27 mouse cellular contexts compared by ENCODE assay signal in genomic region chr10:25526156-25526555, GRCm38 (mm10). TPM values are rescaled to one million over a fixed set of nuclear protein-coding genes. Genes with fewer than 3 reads are reported as not detected.
A peak's percentile ranks its signal among the peaks of the same experiment; 100 is the strongest.
DNase-seq lines count a peak whose midpoint lies in the region; ATAC-seq and TF ChIP-seq lines count a peak whose summit lies in the region.
"Had no signal": no experiment of that assay in that cellular context is flagged by ENCODE, and none has a peak within 500 bp of the region (broad histone marks: within the 10 kb centered on the region; RNA-seq: fewer than 3 reads in every experiment).

No protein-coding gene starts in this region.

- H3K9me3 ChIP-seq in liver, postnatal 0 days (ENCODE audit: low read length): no peaks in the 10 kb centered on the region
- H3K9me3 ChIP-seq: embryonic facial prominence, embryonic 12.5 days; forebrain, embryonic 13.5 days; heart, embryonic 15.5 days had no signal

- TF ChIP-seq CTCF in gastrocnemius, adult 2 months (IDR thresholded peaks at IDR 0.05): no peak
- no peak for TF ChIP-seq CTCF in liver, adult 2 months (IDR thresholded peaks at IDR 0.05; ENCODE audit: low read depth, low read length)
- no peak for TF ChIP-seq CTCF in liver, postnatal 0 days (IDR thresholded peaks at IDR 0.05; ENCODE audit: low read depth)

- no peak for ATAC-seq in liver, postnatal 0 days
- ATAC-seq: forebrain, embryonic 13.5 days; forebrain, postnatal 0 days; intestine, postnatal 0 days; Patski had no signal

- H3K27me3 ChIP-seq in liver, adult 2 months (ENCODE audit: control insufficient read depth, insufficient read depth, low read length): no peaks in the 10 kb centered on the region
- H3K27me3 ChIP-seq in liver, postnatal 0 days (ENCODE audit: insufficient read depth, low read length): no peaks in the 10 kb centered on the region
- H3K27me3 ChIP-seq: embryonic facial prominence, embryonic 12.5 days; forebrain, embryonic 13.5 days; heart, embryonic 15.5 days; Patski had no signal

- H3K9ac ChIP-seq in liver, adult 2 months (ENCODE audit: low read depth, low read length): no peak overlapping the region
- no peak overlapping the region for H3K9ac ChIP-seq in liver, postnatal 0 days (replicated peaks)
- H3K9ac ChIP-seq: embryonic facial prominence, embryonic 12.5 days; forebrain, embryonic 13.5 days; forebrain, postnatal 0 days; heart, embryonic 15.5 days; hindbrain, embryonic 14.5 days had no signal

- no peak for DNase-seq in gastrocnemius, adult 2 months
- DNase-seq in gastrocnemius, postnatal 14 days: no peak
- DNase-seq in liver, adult 2 months (ENCODE audit: extremely low read depth, low read depth, low spot score): no peak
- DNase-seq in liver, postnatal 0 days: no peak
- DNase-seq in testis, postnatal 14 days (ENCODE audit: low spot score): peak; percentile 2
- no peak for DNase-seq in testis, postnatal 10 days (ENCODE audit: low spot score)
- peak; percentile 16 for DNase-seq in skeletal muscle tissue, adult 2 months (ENCODE audit: low read depth, low spot score)
- DNase-seq in gastrocnemius, postnatal 10 days: no peak
- DNase-seq: adrenal gland, adult 2 months; adrenal gland, postnatal 25 days; cerebellum, adult 2 months; cerebellum, postnatal 10 days; embryo, embryonic 11 days; forebrain, postnatal 0 days; heart, postnatal 14 days had no signal

- intact Hi-C loops in gastrocnemius, adult 2 months (cut with DNase I): no loop called here
- intact Hi-C loops in gastrocnemius, postnatal 14 days (cut with DNase I; ENCODE audit: low total_unique reads): no loop called here

- TF ChIP-seq POLR2A in liver, adult 2 months (IDR thresholded peaks at IDR 0.05; ENCODE audit: extremely low read depth, insufficient read depth, low read length): no peak

- H3K4me1 ChIP-seq in liver, adult 2 months (ENCODE audit: control insufficient read depth, insufficient read depth, low read length): peaks cover 2% of the 10 kb centered on the region
- H3K4me1 ChIP-seq in liver, postnatal 0 days (ENCODE audit: insufficient read depth): peaks cover 6% of the 10 kb centered on the region; the same call in 1 of the 2 replicates
- H3K4me1 ChIP-seq: embryonic facial prominence, embryonic 12.5 days; forebrain, embryonic 13.5 days; heart, embryonic 15.5 days had no signal

- H3K27ac ChIP-seq in gastrocnemius, adult 2 months: peak overlapping the region; percentile 61
- peak overlapping the region; percentile 23; the same call in 1 of the 2 replicates for H3K27ac ChIP-seq in liver, adult 2 months (replicated peaks; ENCODE audit: insufficient read depth, low read depth, low read length)
- no peak overlapping the region for H3K27ac ChIP-seq in liver, postnatal 0 days (ENCODE audit: low read depth)
- H3K27ac ChIP-seq: embryonic facial prominence, embryonic 12.5 days; forebrain, embryonic 13.5 days; heart, embryonic 15.5 days; hindbrain, embryonic 14.5 days had no signal

- peaks cover 44% of the 10 kb centered on the region for H3K36me3 ChIP-seq in liver, adult 2 months (ENCODE audit: control insufficient read depth, insufficient read depth, low read length)
- H3K36me3 ChIP-seq in liver, postnatal 0 days (replicated peaks; ENCODE audit: insufficient read depth, low read length): peaks cover 9% of the 10 kb centered on the region

- 81% methylated on average over 4 of the region's 4 CpGs for WGBS in liver, adult 2 months
- WGBS in liver, postnatal 0 days (ENCODE audit: insufficient replicate concordance): 71% methylated on average over 4 of the region's 4 CpGs

- H3K4me3 ChIP-seq in gastrocnemius, adult 2 months: no peak overlapping the region
- no peak overlapping the region for H3K4me3 ChIP-seq in liver, adult 2 months (ENCODE audit: insufficient read depth, low read depth, low read length)
- no peak overlapping the region for H3K4me3 ChIP-seq in liver, postnatal 0 days (ENCODE audit: low read depth, low read length)
- H3K4me3 ChIP-seq: embryonic facial prominence, embryonic 12.5 days; forebrain, embryonic 13.5 days; heart, embryonic 15.5 days had no signal

- H3K79me2 ChIP-seq in liver, adult 2 months (ENCODE audit: control insufficient read depth, insufficient read depth, low read length): no peaks in the 10 kb centered on the region

- no peak for TF ChIP-seq EP300 in liver, postnatal 0 days (IDR thresholded peaks at IDR 0.05; ENCODE audit: low read depth)

- H3K4me2 ChIP-seq in liver, postnatal 0 days (ENCODE audit: low read depth, low read length): no peak overlapping the region
- H3K4me2 ChIP-seq: embryonic facial prominence, embryonic 12.5 days; forebrain, embryonic 13.5 days; heart, embryonic 15.5 days; hindbrain, embryonic 14.5 days had no signal

RNA-seq across cellular contexts. Expression of gene Smlr1, which starts 9.9 kb away (rescaled TPM):
- not detected for total RNA-seq in gastrocnemius, adult 2 months (2021)
- total RNA-seq in gastrocnemius, postnatal 14 days (2021): not detected
- 79.3 and 89.4 TPM in 2 replicates for total RNA-seq in liver, adult 2 months (2014; rRNA removed)
- polyA plus RNA-seq in liver, adult 2 months (2012; rRNA removed): 64.7 and 68.6 TPM in 2 replicates
- polyA plus RNA-seq in liver, postnatal 0 days (2015; fragmentation: Nextera tagmentation; extraction: Ambion mirVana): 64.3 and 73.2 TPM in 2 replicates
- not detected for total RNA-seq in gastrocnemius, postnatal 10 days (2021)
- total RNA-seq: adrenal gland, adult 2 months; adrenal gland, postnatal 25 days; common myeloid progenitor, adult 5-6 weeks; forebrain, postnatal 0 days; gastrocnemius, adult 8-10 months; heart, postnatal 14 days; hematopoietic stem cell, adult 5-6 weeks; MEL had no signal
- polyA plus RNA-seq: adrenal gland, adult 2 months; C2C12; cerebellum, adult 2 months; embryonic facial prominence, embryonic 12.5 days; forebrain, embryonic 13.5 days; forebrain, postnatal 0 days; gonadal fat pad, adult 2 months; heart, embryonic 15.5 days; hindbrain, embryonic 14.5 days; Patski had no signal

Comparison
In these comparisons a context has a peak if more than half of its experiments do, and no peak if none do; other contexts are left out.
1. DNase-seq: peak in testis, postnatal 14 days (single experiment) and skeletal muscle tissue, adult 2 months (single experiment); none in gastrocnemius, adult 2 months (single experiment), gastrocnemius, postnatal 14 days (single experiment), liver, adult 2 months (single experiment), liver, postnatal 0 days (single experiment), testis, postnatal 10 days (single experiment) and gastrocnemius, postnatal 10 days (single experiment).
2. RNA of gene Smlr1, which starts 9.9 kb away (total RNA-seq): 79.3 to 89.4 TPM in liver, adult 2 months; not detected in gastrocnemius, adult 2 months, not detected in gastrocnemius, postnatal 14 days and not detected in gastrocnemius, postnatal 10 days; every median in the first group is over 10 times any median in the second.